Mouse (Mus musculus) right cerebral cortex, postnatal 25 days (tissue): ENCODE data around the gene Emp3.
"Not testable (repeated sequence)": the region's sequence is repeated elsewhere in the genome, so short reads cannot be mapped to it uniquely, and the experiment has no call there.

Source experiments
- DNase-seq: peaks from one replicate; pipeline ENCODE4 v3.0.0; 2022

The Emp3 gene

GRCm38 (mm10) chr7:45915011-45915410, 6.2 kb downstream of the Emp3 start:
- DNase-seq, result no peak

- no peak for DNase-seq
These were observed 7.1 kb downstream of the Emp3 start for GRCm38 (mm10) chr7:45914067-45914466.

- no peak for DNase-seq
These were observed 12.1 kb downstream of the Emp3 start for GRCm38 (mm10) chr7:45909145-45909544.

- no peak for DNase-seq
These were observed 12.8 kb downstream of the Emp3 start for GRCm38 (mm10) chr7:45908384-45908783.

GRCm38 (mm10) chr7:45906622-45907021, 14.6 kb downstream of the Emp3 start:
- no peak for DNase-seq

- no peak for DNase-seq
These were observed 18.7 kb downstream of the Emp3 start for GRCm38 (mm10) chr7:45902481-45903002.

GRCm38 (mm10) chr7:45901562-45901961, 19.6 kb downstream of the Emp3 start:
- DNase-seq, result no peak

- DNase-seq, result not testable (repeated sequence)
These were observed 23.1 kb downstream of the Emp3 start for GRCm38 (mm10) chr7:45898125-45898524.

- DNase-seq, result peak; percentile 59
These were observed 23.9 kb downstream of the Emp3 start for GRCm38 (mm10) chr7:45897258-45897757.

GRCm38 (mm10) chr7:45896517-45897257, 24.5 kb downstream of the Emp3 start, which contains the start of the genes Syngr4 and Tmem143:
Syngr4 (minus strand) TSS chr7:45896714.
Tmem143 (plus strand) TSS chr7:45896941.
- DNase-seq, result peak; percentile 96

GRCm38 (mm10) chr7:45895931-45896516, 25.2 kb downstream of the Emp3 start:
- no peak for DNase-seq

GRCm38 (mm10) chr7:45892651-45893050, 28.6 kb downstream of the Emp3 start:
- DNase-seq, result no peak

GRCm38 (mm10) chr7:45887246-45887645, 34.0 kb downstream of the Emp3 start:
- no peak for DNase-seq

GRCm38 (mm10) chr7:45881011-45881410, 40.2 kb downstream of the Emp3 start:
- DNase-seq, result no peak

- DNase-seq, result no peak
These were observed 40.7 kb downstream of the Emp3 start for GRCm38 (mm10) chr7:45880531-45880930.

- DNase-seq, result not testable (repeated sequence)
These were observed 42.9 kb downstream of the Emp3 start, which contains the start of gene Grin2d for GRCm38 (mm10) chr7:45878278-45878677. Grin2d (minus strand) TSS chr7:45878378.

GRCm38 (mm10) chr7:45876895-45877294, 44.3 kb downstream of the Emp3 start:
- DNase-seq, result no peak

- peak; percentile 64 for DNase-seq
These were observed 47.9 kb downstream of the Emp3 start for GRCm38 (mm10) chr7:45873061-45873947.

- peak; percentile 88 for DNase-seq
These were observed 48.6 kb downstream of the Emp3 start, which contains the start of gene Kdelr1 for GRCm38 (mm10) chr7:45872624-45873023. Kdelr1 (plus strand) TSS chr7:45872772.

GRCm38 (mm10) chr7:45870282-45871058, 50.7 kb downstream of the Emp3 start:
- peak; percentile 19 for DNase-seq

- no peak for DNase-seq
These were observed 51.4 kb downstream of the Emp3 start for GRCm38 (mm10) chr7:45869787-45870186.

- no peak for DNase-seq
These were observed 52.0 kb downstream of the Emp3 start for GRCm38 (mm10) chr7:45869107-45869670.
